Mouse (Mus musculus): ENCODE results near the gene Nfrkb. TPM values are rescaled to one million over a fixed set of nuclear protein-coding genes. Genes with fewer than 3 reads are reported as not detected.

Nfrkb gene
- polyA plus RNA-seq, 1 experiment from 2014 or later: 25.8 TPM

- no peak overlapping the region for H3K4me2 ChIP-seq
- 88% methylated on average over 7 of the region's 7 CpGs for WGBS
- H3K9ac ChIP-seq (replicated peaks): no peak overlapping the region
- H3K9me3 ChIP-seq: no peaks in the 10 kb centered on the region
- no peak overlapping the region for H3K4me3 ChIP-seq (replicated peaks)
- no peak overlapping the region for H3K27ac ChIP-seq
- 0 out of 2 replicates have a peak, but pooled peaks cover 5% of the 10 kb centered on the region for H3K4me1 ChIP-seq (replicated peaks)
- H3K27me3 ChIP-seq: no peaks in the 10 kb centered on the region
- H3K36me3 ChIP-seq: no peaks in the 10 kb centered on the region
- ATAC-seq (ENCODE audit: insufficient number of reproducible peaks, insufficient read depth, low FRiP score, low TSS enrichment, low read depth): no peak
Observed at GRCm38 (mm10) chr9:31449145-31449772, 63.3 kb downstream of the Nfrkb start.

GRCm38 (mm10) chr9:31452166-31452565 is 66.2 kb downstream of the Nfrkb start:
- Histone ChIP-seq H3K4me3 (replicated peaks) (no peak overlapping the region), H3K9ac (replicated peaks) (no peak overlapping the region), H3K36me3 (no peaks in the 10 kb centered on the region), H3K27ac (no peak overlapping the region), H3K4me2 (no peak overlapping the region), H3K27me3 (no peaks in the 10 kb centered on the region), H3K4me1 (replicated peaks) (0 out of 2 replicates have a peak, but pooled peaks cover 5% of the 10 kb centered on the region), H3K9me3 (no peaks in the 10 kb centered on the region)
- 35% methylated on average over 10 of the region's 10 CpGs for WGBS
- ATAC-seq (ENCODE audit: insufficient number of reproducible peaks, insufficient read depth, low FRiP score, low TSS enrichment, low read depth): no peak

GRCm38 (mm10) chr9:31454356-31454755 is 68.4 kb downstream of the Nfrkb start:
- WGBS: 50% methylated on average over 1 of the region's 1 CpGs
- Histone ChIP-seq H3K4me1 (replicated peaks) (0 out of 2 replicates have a peak, but pooled peaks cover 5% of the 10 kb centered on the region), H3K4me2 (no peak overlapping the region), H3K27me3 (no peaks in the 10 kb centered on the region), H3K9me3 (no peaks in the 10 kb centered on the region), H3K27ac (no peak overlapping the region), H3K9ac (replicated peaks) (no peak overlapping the region), H3K36me3 (no peaks in the 10 kb centered on the region), H3K4me3 (replicated peaks) (no peak overlapping the region)
- ATAC-seq (ENCODE audit: insufficient number of reproducible peaks, insufficient read depth, low FRiP score, low TSS enrichment, low read depth): no peak

GRCm38 (mm10) chr9:31463190-31463589 is 77.2 kb downstream of the Nfrkb start:
- Histone ChIP-seq H3K4me2 (peak overlapping the region; percentile 54), H3K27me3 (peaks cover 42% of the 10 kb centered on the region), H3K9ac (replicated peaks) (no peak overlapping the region), H3K27ac (no peak overlapping the region), H3K36me3 (no peaks in the 10 kb centered on the region), H3K4me1 (replicated peaks) (peaks cover 11% of the 10 kb centered on the region; the same call in 1 of the 2 replicates), H3K4me3 (replicated peaks) (peak overlapping the region; percentile 26; the same call in 1 of the 2 replicates), H3K9me3 (no peaks in the 10 kb centered on the region)
- ATAC-seq (ENCODE audit: insufficient number of reproducible peaks, insufficient read depth, low FRiP score, low TSS enrichment, low read depth): no peak
- WGBS: 41% methylated on average over 9 of the region's 9 CpGs

GRCm38 (mm10) chr9:31463692-31464474 is 77.9 kb downstream of the Nfrkb start, which contains the start of gene Tmem45b:
Gene Tmem45b (minus strand): TSS chr9:31464462.
- Histone ChIP-seq H3K36me3 (no peaks in the 10 kb centered on the region), H3K4me3 (replicated peaks) (peak within 1 kb of the TSS; percentile 26), H3K9me3 (no peaks in the 10 kb centered on the region), H3K4me1 (replicated peaks) (peaks cover 11% of the 10 kb centered on the region; the same call in 1 of the 2 replicates), H3K27ac (no peak within 1 kb of the TSS), H3K4me2 (peak within 1 kb of the TSS; percentile 54), H3K9ac (replicated peaks) (0 out of 2 replicates have a peak within 1 kb of the TSS, but pooled peaks have one; percentile 31), H3K27me3 (peaks cover 42% of the 10 kb centered on the region)
- no peak for ATAC-seq (ENCODE audit: insufficient number of reproducible peaks, insufficient read depth, low FRiP score, low TSS enrichment, low read depth)
- 5% methylated on average over 33 of the region's 33 CpGs for WGBS

Other genes with a start within 250 kb of the Nfrkb start
- gene Aplp2, start 174.4 kb upstream of the Nfrkb start, polyA plus RNA-seq (2016; fragmentation: Nextera tagmentation; extraction: Ambion mirVana): 164 and 172 TPM in 2 replicates
- gene Prdm10, start 105.7 kb upstream of the Nfrkb start, polyA plus RNA-seq (2016; fragmentation: Nextera tagmentation; extraction: Ambion mirVana): 6.3 and 6.4 TPM in 2 replicates
- gene Tmem45b, start 78.3 kb downstream of the Nfrkb start, polyA plus RNA-seq (2016; fragmentation: Nextera tagmentation; extraction: Ambion mirVana): not detected in 2 replicates